Mouse (Mus musculus): ENCODE results near the gene Ano6.

DNA sequence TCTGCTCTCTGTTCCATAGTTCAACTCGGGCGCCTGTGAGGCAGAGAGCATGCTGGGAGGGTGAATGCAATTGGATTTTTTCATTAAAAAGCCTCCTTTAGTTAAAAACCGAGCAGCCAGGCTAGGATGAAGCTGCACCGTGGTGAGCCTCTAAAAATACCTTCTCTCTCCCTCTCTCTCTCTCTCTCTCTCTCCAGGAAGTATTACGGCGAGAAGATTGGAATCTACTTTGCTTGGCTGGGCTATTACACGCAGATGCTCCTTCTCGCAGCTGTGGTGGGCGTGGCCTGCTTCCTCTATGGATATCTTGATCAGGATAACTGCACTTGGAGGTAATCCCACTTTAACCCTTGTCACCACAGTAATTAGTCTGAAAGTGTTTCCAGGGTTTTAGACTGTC is 129.4 kb downstream of the Ano6 start:
- TF ChIP-seq ETS1 (conservative IDR thresholded peaks at IDR 0.05; ENCODE audit: low read depth, low read length) = no peak
- TF ChIP-seq ELF1 (IDR thresholded peaks at IDR 0.05; ENCODE audit: low read depth, low read length) = no peak

Measured in CH12.LX (cell line).